Mouse (Mus musculus) liver, adult 2 months (tissue): ENCODE measurements around the gene Itpka.

Source experiments
- CTCF ChIP-seq: fragments of 200-500 bp; IDR thresholded peaks from 2 replicates; pipeline ENCODE4 v1.5.1; 2011; ENCODE audit warnings: low read depth, low read length, control low read depth
- POLR2A ChIP-seq: fragments of 200-500 bp; IDR thresholded peaks from 2 replicates; pipeline ENCODE4 v1.6.1; 2011; ENCODE audit warnings: low read length, control low read depth; ENCODE audit not compliant: insufficient read depth; ENCODE audit errors: extremely low read depth

DNA sequence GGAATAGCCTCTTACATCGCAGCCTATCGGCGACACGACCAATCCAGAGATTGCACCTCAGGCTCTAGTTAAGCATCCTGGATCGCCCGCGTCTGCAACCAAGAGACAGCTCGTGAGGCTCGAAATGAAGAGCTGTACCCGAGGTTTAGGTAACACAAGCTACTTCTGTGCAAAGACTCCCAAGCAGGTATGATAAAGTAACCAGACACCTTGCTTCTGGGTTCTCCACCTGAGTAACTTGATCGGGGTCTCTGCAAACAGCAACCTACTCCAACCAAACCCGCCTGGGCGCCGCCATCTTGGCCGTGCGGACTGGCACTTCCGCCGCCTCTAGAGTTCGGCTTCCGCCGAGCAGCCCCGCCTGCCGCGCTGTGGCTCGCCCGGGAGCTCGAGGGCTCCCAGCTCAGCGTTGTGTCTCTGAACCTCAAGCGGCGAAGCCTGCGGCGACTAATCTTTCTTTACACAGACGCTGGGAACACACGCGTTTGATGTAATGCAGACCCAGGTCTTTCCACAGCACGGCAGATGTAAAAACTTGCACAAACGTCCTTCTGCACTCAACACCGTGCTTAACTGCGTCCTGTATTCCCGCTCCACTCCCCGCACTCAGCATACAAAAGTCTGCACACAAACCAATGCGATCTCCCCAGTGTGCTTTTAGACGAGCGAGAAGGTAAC, 45.2 kb downstream of the Itpka start, which contains the start of gene Rpap1:
- TF ChIP-seq CTCF (no peak), POLR2A (peak; percentile 50; the same call in 1 of the 2 replicates)
